Mouse (Mus musculus) lung, adult 2 months (tissue): Measurements from ENCODE around the gene Coro6. TPM values are rescaled to one million over a fixed set of nuclear protein-coding genes. Genes with fewer than 3 reads are reported as not detected.
A peak's percentile ranks its signal among the peaks of the same experiment; 100 is the strongest.

ENCODE experiments used
- DNase-seq: peaks from one replicate; pipeline ENCODE4 v3.0.0; 2022
- H3K4me1 ChIP-seq: fragments of 200-500 bp; 2 replicates; pipeline ENCODE4 v1.6.1; 2011; ENCODE audit warnings: low read length; ENCODE audit not compliant: control insufficient read depth, insufficient read depth
- H3K4me3 ChIP-seq: fragments of 200-500 bp; replicated peaks from 2 replicates; pipeline ENCODE3; 2011; ENCODE audit warnings: low read depth, mild to moderate bottlenecking, control low read depth, low read length; ENCODE audit errors: extremely low read depth
- CTCF ChIP-seq: fragments of 200-500 bp; IDR thresholded peaks from 2 replicates; pipeline ENCODE4 v1.5.1; 2011; ENCODE audit warnings: mild to moderate bottlenecking, low read length, control low read depth; ENCODE audit not compliant: insufficient read depth
- POLR2A ChIP-seq: fragments of 200-500 bp; IDR thresholded peaks from 2 replicates; pipeline ENCODE4 v1.6.1; 2011; ENCODE audit warnings: low read depth, mild to moderate bottlenecking, control low read depth, low read length, borderline replicate concordance; ENCODE audit errors: extremely low read depth
- WGBS: fragments of 180-500 bp; shearing (Covaris S2); methylation state at CpG from one replicate; pipeline ENCODE4 v1.1.7; 2018; 5-methylcytosine and 5-hydroxymethylcytosine counted together
- polyA plus RNA-seq: library from polyadenylated mRNA; depleted of rRNA; stranded (reverse); fragments of >200 nt; gene quantifications from 2 replicates; pipeline ENCODE4 v1.2.3, GENCODE M21; 2012

Coro6 gene
- polyA plus RNA-seq, 1 experiment = 34.3 TPM

- WGBS = 81% methylated on average over 22 of the region's 22 CpGs
- H3K4me3 ChIP-seq = no peak overlapping the region
- no peak for TF ChIP-seq POLR2A
- no peak for TF ChIP-seq CTCF
- DNase-seq = peak; percentile 2
- peaks cover 21% of the 10 kb centered on the region for H3K4me1 ChIP-seq
Measured at GRCm38 (mm10) chr11:77505291-77505980, 43.2 kb downstream of the Coro6 start.

- WGBS = 80% methylated on average over 14 of the region's 14 CpGs
- peak; percentile 8 for DNase-seq
- H3K4me3 ChIP-seq = no peak overlapping the region
- H3K4me1 ChIP-seq = peaks cover 21% of the 10 kb centered on the region
- TF ChIP-seq CTCF (no peak), POLR2A (no peak)
Measured at GRCm38 (mm10) chr11:77506273-77506672, 44.1 kb downstream of the Coro6 start.

GRCm38 (mm10) chr11:77506941-77507340 is 44.7 kb downstream of the Coro6 start:
- WGBS = 82% methylated on average over 6 of the region's 6 CpGs
- no peak overlapping the region for H3K4me3 ChIP-seq
- peak; percentile 3 for DNase-seq
- no peak for TF ChIP-seq CTCF
- TF ChIP-seq POLR2A = no peak
- H3K4me1 ChIP-seq = peaks cover 21% of the 10 kb centered on the region

GRCm38 (mm10) chr11:77507426-77507825 is 45.2 kb downstream of the Coro6 start:
- no peak for DNase-seq
- no peak for TF ChIP-seq CTCF
- TF ChIP-seq POLR2A = no peak
- 65% methylated on average over 4 of the region's 4 CpGs for WGBS
- Histone ChIP-seq H3K4me3 (no peak overlapping the region), H3K4me1 (peaks cover 23% of the 10 kb centered on the region)

- DNase-seq = peak; percentile 80
- peak; percentile 40 for TF ChIP-seq CTCF
- no peak for TF ChIP-seq POLR2A
- peak overlapping the region; percentile 64 for H3K4me3 ChIP-seq
- H3K4me1 ChIP-seq = peaks cover 17% of the 10 kb centered on the region
- 23% methylated on average over 49 of the region's 49 CpGs for WGBS
Measured at GRCm38 (mm10) chr11:77508068-77509021, 46.1 kb downstream of the Coro6 start.

GRCm38 (mm10) chr11:77511336-77511735 is 49.1 kb downstream of the Coro6 start:
- TF ChIP-seq CTCF = no peak
- TF ChIP-seq POLR2A = no peak
- no peak for DNase-seq
- 57% methylated on average over 5 of the region's 5 CpGs for WGBS
- H3K4me1 ChIP-seq = peaks cover 21% of the 10 kb centered on the region
- H3K4me3 ChIP-seq = no peak overlapping the region

GRCm38 (mm10) chr11:77512891-77513810 is 50.9 kb downstream of the Coro6 start:
- peak; percentile 82 for DNase-seq
- Histone ChIP-seq H3K4me1 (peaks cover 20% of the 10 kb centered on the region), H3K4me3 (peak overlapping the region; percentile 84)
- under 1% methylated on average over 77 of the region's 84 CpGs for WGBS
- TF ChIP-seq POLR2A (peak; percentile 84; the same call in 1 of the 2 replicates), CTCF (no peak)

GRCm38 (mm10) chr11:77513811-77514170 is 51.6 kb downstream of the Coro6 start:
- 9% methylated on average over 10 of the region's 10 CpGs for WGBS
- no peak for TF ChIP-seq POLR2A
- TF ChIP-seq CTCF = no peak
- H3K4me3 ChIP-seq = peak overlapping the region; percentile 74
- peaks cover 15% of the 10 kb centered on the region for H3K4me1 ChIP-seq
- DNase-seq = no peak
